Mouse (Mus musculus) cerebellum, postnatal 25 days (tissue): Measurements from ENCODE around the gene Rab14.

Experiments used
- DNase-seq, 2 experiments: peaks; one replicate each; pipeline ENCODE4 v3.0.0; 2021; ENCODE audit warnings: mixed read lengths in 2 of 2

Gene Rab14

GRCm38 (mm10) chr2:35199971-35200897 is 686 bp downstream of the Rab14 start:
- DNase-seq: peak in 1 of 2 experiments; percentile 62

- DNase-seq: no peak
Observed at GRCm38 (mm10) chr2:35199541-35199940, 1.4 kb downstream of the Rab14 start.

GRCm38 (mm10) chr2:35195626-35196544 is 5.0 kb downstream of the Rab14 start:
- DNase-seq: no peak

- DNase-seq: no peak
Observed at GRCm38 (mm10) chr2:35193976-35194375, 6.9 kb downstream of the Rab14 start.

GRCm38 (mm10) chr2:35188929-35189328 is 12.0 kb downstream of the Rab14 start:
- no peak for DNase-seq

DNA sequence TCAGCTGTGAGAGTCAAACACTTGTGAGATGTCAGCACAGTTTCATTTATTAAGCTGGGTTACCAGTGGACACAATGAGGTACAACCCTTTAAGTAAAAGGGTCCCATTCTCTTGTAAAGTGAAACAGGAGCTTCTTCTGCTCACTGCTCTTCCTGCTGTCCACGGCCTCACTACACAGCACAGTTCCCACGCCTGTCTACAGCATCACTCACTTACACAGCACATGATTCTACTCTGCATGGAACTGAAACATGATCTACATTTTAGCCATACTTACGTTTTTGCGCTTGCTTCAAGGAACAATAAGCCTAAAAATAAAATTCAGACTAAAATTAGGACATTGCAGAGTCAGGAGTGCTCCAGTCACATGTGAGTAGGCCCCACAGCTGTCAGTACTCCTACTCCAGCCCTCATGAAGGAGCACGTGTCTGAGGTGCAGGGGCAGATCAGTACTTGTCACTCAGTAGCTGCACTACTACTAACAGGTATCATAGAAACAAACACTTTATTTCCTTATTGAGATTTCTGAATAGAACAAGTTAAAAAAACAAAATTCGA is 17.7 kb downstream of the Rab14 start:
- no peak for DNase-seq

DNA sequence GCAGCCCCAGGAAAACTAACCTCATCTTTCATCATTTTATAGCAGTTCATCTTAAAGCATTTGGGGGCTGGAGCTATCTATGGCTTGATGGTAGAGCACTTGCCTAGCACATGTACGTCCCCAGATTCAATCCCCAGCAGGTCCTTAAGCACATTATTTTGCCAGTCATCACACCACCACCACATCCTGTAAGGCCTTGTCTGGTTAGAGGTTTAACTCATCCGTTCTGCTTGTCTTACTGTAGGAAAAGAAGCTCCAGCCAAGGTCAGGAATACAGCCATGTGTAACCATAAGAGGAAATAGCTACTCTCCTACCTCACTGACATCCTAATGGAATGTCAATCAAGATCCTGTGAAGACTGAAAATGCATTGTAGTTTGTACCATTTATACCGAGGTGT is 22.8 kb downstream of the Rab14 start:
- DNase-seq: no peak

DNA sequence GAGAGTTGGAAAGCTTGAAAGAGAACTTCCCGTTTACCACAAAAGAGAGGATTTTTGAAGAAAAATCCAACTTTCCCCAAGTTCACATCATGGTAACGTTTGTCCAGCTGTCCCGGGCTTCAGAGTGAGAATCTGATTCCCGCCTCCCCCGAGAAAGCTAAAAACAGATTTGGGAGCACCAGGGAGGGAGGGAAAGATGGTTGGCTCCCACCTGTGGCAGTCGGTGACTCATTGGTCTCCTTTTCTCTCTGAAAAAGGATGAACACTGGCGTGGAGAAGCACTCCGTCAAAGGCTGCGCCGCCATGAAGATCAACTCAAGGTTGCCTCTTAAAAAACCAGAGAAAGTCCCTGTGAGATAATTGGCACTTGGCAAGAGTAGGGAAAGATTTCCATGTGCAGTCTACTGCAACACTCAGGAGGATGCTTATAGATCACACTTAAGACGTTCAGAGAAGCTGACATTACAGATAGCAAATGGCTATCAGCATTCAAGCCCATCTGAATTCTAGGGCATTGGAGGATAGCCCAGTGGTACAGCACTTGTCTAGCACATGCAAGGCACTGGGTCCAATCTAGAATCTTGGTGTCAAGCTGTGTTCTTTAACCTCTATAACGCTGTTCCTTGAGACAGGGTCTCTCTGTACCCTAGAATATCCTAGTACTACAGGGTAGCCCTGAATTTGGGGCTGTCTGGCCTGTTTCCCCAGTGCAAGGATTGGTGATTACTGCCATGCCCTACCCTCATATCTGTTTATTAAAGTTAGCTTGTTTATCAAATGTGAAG is 25.4 kb downstream of the Rab14 start:
- no peak for DNase-seq

DNA sequence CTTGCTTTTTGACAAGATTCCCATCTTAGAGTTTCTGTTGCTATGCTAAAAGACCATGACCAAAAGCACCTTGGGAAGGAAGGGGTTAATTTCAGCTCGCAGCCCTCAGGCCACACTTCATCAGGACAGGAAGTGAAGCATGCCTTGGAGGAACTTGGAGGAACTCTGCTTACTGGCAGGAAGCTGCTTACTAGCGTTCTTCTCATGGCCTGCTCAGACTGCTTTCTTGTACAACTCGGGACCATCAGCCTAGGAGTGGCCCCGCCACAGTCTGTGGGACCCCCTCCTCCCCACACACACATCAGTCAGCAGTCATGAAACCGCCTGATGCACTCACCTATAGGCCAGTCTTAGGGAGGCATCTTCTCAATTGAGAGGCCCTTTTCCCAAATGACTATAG is 26.8 kb downstream of the Rab14 start:
- DNase-seq: no peak

DNA sequence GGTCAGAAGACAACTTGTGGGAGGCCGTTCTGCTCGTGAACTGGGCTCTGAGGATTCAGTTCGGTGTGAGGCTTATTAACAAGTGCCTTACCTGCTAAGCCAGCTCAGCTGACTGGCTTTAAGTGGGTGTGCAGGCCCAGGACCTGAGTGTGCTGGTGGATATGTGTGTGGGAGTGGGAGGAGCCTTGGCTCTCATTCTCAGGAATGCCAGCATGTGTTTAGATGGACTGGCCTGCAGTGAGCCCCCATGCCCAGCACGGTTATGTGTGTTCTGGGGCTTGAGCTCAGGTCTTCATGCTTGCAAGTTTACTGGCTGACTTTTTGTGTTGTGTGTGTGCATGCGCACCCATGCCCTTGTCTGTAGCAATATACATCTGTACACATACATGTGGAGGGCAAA is 27.3 kb downstream of the Rab14 start:
- DNase-seq: no peak

DNA sequence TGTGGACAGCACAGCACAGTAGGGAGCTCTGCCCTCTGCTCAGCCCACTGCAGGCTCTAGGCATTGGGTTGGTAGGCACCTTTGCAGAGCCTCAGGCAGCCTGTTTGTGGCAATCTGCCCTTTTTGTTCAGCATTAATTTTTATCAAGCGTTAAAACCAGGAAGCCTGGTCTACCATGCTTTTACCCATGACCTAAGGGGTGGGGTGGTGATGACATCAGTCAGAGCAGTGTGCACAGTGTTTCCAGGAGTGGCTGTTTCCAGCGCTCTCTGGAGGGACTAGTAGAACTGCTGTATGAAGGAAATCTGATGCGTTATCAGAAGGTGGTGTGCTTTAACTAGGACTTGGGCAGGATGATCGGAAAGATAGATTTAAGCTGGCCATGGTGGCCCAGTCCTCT is 28.7 kb downstream of the Rab14 start:
- DNase-seq: no peak

GRCm38 (mm10) chr2:35171341-35171861 is 29.5 kb downstream of the Rab14 start:
- DNase-seq: no peak

DNA sequence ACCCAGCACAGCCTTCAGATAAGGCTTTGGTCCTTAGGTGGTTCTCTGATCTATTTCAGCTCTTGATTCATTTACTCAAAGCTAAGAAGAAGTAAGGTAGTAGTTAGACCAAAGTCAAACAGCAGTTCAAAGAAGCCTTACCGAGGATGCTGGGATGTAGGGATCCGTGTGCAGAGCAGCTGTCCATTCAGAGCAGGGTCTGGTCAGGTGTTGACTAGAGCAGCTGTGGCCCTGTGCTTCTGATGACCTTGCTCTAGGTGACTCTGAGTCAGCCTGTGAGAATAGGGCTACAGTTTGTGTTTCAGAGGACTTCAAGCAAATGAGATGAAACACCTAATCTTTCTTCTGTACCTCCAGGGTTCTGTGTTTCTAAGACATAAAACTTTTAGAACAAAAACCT is 31.5 kb downstream of the Rab14 start:
- no peak for DNase-seq

DNA sequence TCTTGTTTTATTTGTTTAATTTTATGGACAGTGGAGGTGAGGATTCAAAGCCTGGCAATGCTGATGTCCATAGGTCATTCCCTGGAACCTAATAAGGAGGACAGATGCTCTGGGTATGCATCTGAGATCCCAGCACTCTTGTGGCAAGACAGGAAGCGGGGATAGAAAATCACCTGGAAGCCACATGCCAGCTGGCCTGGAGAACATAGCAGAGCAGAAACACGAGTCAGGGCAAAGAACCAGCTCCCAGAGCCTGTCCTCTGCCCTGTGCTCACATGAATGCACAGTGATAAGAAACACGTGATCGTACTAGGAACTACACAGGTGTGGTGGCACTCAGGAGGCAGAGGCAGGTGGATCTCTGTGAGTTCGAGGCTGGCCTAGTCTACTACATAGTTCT is 34.1 kb downstream of the Rab14 start:
- no peak for DNase-seq

- no peak for DNase-seq
Observed at GRCm38 (mm10) chr2:35165416-35165815, 35.5 kb downstream of the Rab14 start.

DNA sequence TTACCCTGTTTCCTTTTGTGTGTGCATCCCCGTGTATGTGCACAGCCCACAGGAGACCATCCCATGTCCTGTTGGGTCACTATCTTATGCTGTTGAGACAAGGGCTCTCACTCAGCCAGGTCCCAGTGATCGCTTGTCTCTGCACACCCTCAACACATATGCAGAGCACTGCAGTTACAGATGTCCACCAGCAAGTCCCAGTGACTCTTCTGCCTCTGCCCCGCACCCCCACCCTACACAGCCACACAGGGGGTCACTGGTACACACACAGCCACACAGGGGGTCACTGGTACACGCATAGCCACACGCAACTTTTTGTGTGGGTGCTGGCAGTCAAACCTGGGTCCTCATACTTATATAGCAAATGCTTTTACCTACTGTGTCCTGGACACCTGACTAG is 37.5 kb downstream of the Rab14 start:
- no peak for DNase-seq

DNA sequence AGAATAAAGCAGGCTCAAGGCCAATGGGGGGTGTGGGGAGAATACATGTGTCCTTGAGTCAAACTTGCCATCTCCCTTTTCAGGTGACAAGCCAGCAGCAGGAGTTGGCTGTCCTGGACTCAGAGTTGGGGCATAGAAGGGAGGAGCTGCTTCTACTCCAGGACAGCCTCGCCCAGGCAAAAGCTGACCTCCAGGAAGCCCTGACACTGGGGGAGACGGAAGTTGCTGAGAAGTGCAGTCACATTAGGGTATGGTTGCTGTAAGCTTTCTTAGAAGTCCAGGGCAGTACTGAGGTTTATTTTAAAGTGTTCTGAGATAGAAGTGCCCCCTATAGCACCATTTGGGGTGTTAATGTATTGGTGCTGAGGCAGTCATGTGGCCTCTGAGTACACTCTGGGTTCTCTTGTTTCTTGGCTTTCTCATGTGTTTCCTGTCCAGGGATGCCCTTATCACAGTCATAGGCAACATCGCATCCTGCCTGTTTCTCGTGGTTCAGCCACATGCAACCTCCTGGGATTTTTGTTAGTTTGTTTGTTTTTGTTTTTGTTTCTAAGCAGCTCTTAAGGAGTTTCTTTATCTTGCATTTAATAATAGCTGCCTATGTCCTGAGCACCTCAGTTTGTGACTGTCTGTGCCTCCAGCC is 39.0 kb downstream of the Rab14 start:
- DNase-seq: no peak

GRCm38 (mm10) chr2:35160206-35160605 is 40.7 kb downstream of the Rab14 start:
- no peak for DNase-seq

DNA sequence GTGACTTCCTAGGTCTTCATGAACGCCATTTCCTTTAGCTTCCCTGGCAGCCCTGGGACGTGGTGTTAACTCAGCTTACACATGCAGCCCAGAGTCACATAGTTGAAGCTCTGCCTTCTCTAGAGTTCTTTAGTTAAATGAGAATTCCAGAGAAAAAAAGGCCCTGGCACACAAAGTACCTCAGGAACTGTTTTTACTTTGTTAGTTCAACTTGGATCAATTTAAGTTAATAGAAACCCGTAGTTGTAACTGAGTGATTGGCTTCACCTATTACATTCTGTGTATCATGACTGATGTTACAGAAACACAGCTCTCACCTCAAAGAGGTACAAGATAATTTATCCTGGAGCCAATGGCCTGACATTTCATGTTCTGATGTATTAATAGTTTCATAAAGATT is 42.6 kb downstream of the Rab14 start:
- DNase-seq: no peak

- DNase-seq: no peak
Observed at GRCm38 (mm10) chr2:35157836-35158235, 43.1 kb downstream of the Rab14 start.

DNA sequence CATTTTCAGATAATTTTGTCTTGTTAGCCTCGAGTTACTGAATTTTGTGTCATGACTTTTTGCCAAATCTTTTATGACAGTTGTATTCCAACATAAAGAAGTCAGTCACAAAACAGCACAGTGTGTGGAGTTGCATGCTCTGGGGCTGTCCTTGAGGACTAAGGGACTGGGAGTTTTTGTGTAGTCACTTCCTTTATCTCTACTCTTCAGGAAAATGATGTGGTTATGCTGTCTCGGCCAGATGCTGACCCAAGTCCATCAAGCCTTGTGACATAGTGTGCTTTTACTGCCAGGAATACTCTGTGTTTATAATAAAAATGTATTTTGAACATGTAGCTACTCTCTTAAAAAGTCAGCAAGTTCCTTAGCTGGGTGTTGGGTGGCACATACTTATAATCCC is 43.9 kb downstream of the Rab14 start:
- DNase-seq: no peak
